Mouse (Mus musculus) CH12.LX (cell line): ENCODE measurements at regions not wholly inside any gene's neighbourhood (a gene's known extent, or its start where the extent isn't known, plus 50 kb on each side); places are given as distances from the start of the nearest gene placed in this dataset.

ENCODE experiments used
- DNase-seq: peaks from one replicate; pipeline ENCODE4 v3.0.0-alpha.2; 2013; ENCODE audit errors: extremely low read depth
- H3K27ac ChIP-seq: 2 replicates; pipeline ENCODE4 v1.5.1; 2012; ENCODE audit warnings: low read depth, mild to moderate bottlenecking, control low read depth, moderate library complexity; ENCODE audit not compliant: insufficient read depth
- H3K27me3 ChIP-seq: replicated peaks from 2 replicates; pipeline ENCODE3; 2012; ENCODE audit warnings: inconsistent platforms
- H3K36me3 ChIP-seq, 2 experiments: replicated peaks in 1 of 2; 2 replicates each; pipeline versions ENCODE3 to v1.6.1; 2012; ENCODE audit warnings: inconsistent platforms in 1 of 2, low read length in 1 of 2, mild to moderate bottlenecking in 1 of 2, mixed read lengths in 1 of 2, moderate library complexity in 1 of 2; ENCODE audit not compliant: control insufficient read depth in 1 of 2, insufficient read depth in 1 of 2
- H3K4me1 ChIP-seq, 2 experiments: 2 replicates each; pipeline ENCODE4 v1.6.1; 2012; ENCODE audit warnings: inconsistent platforms in 1 of 2, moderate library complexity in 1 of 2; ENCODE audit not compliant: insufficient read depth in 2 of 2, control insufficient read depth in 1 of 2
- H3K4me2 ChIP-seq: 2 replicates; pipeline ENCODE4 v1.6.1; 2012; ENCODE audit warnings: low read depth, mild to moderate bottlenecking, control low read depth; ENCODE audit not compliant: poor library complexity, insufficient read depth, severe bottlenecking
- H3K4me3 ChIP-seq, 3 experiments: fragments of 150-350 bp in 1 of 3; sonication (generic) in 1 of 3; replicated peaks in 1 of 3; 2 replicates each; pipeline versions ENCODE3 to v1.5.1; 2011 to 2012; ENCODE audit warnings: low read depth in 2 of 3, low read length in 2 of 3, mild to moderate bottlenecking in 2 of 3, moderate library complexity in 2 of 3, control low read depth in 1 of 3, improper control_type of control experiment in 1 of 3, inconsistent platforms in 1 of 3, mixed read lengths in 1 of 3; ENCODE audit not compliant: poor library complexity in 1 of 3
- H3K79me2 ChIP-seq: replicated peaks from 2 replicates; pipeline ENCODE4 v1.6.1; 2012; ENCODE audit warnings: mild to moderate bottlenecking, moderate library complexity; ENCODE audit not compliant: control insufficient read depth, poor library complexity, insufficient read depth, severe bottlenecking; ENCODE audit errors: extremely low read depth
- H3K9ac ChIP-seq: 2 replicates; pipeline ENCODE4 v1.6.1; 2012; ENCODE audit warnings: low read depth, mild to moderate bottlenecking, control low read depth, moderate library complexity; ENCODE audit not compliant: insufficient read depth
- H3K9me3 ChIP-seq: replicated peaks from 2 replicates; pipeline ENCODE3; 2012; ENCODE audit warnings: low read length, inconsistent platforms, mixed read lengths
- BHLHE40 ChIP-seq: IDR thresholded peaks from 2 replicates; pipeline ENCODE4 v1.6.1; 2011; ENCODE audit warnings: mild to moderate bottlenecking, low read depth, low read length, improper control_type of control experiment
- CHD1 ChIP-seq: IDR thresholded peaks from 2 replicates; pipeline ENCODE4 v1.6.1; 2012; ENCODE audit warnings: low read depth, low read length, improper control_type of control experiment, inconsistent platforms
- CHD2 ChIP-seq: IDR thresholded peaks from 2 replicates; pipeline ENCODE4 v1.6.1; 2011; ENCODE audit warnings: low read length, improper control_type of control experiment
- CTCF ChIP-seq, 2 experiments: IDR thresholded peaks in 1 of 2; conservative IDR thresholded peaks in 1 of 2; 2 replicates each; pipeline ENCODE4 v1.5.1; 2011 to 2012; ENCODE audit warnings: low read depth in 2 of 2, low read length in 2 of 2, improper control_type of control experiment in 1 of 2, inconsistent platforms in 1 of 2, mild to moderate bottlenecking in 1 of 2, moderate library complexity in 1 of 2
- E2F4 ChIP-seq: IDR thresholded peaks from 2 replicates; pipeline ENCODE4 v1.6.1; 2011; ENCODE audit warnings: low read depth, low read length, improper control_type of control experiment; ENCODE audit not compliant: insufficient replicate concordance
- ELF1 ChIP-seq: IDR thresholded peaks from 2 replicates; pipeline ENCODE4 v1.6.1; 2014; ENCODE audit warnings: low read depth, mild to moderate bottlenecking, inconsistent platforms, low read length, improper control_type of control experiment
- EP300 ChIP-seq: IDR thresholded peaks from 2 replicates; pipeline ENCODE4 v1.6.1; 2011; ENCODE audit warnings: low read length, improper control_type of control experiment
- ETS1 ChIP-seq: conservative IDR thresholded peaks from 2 replicates; pipeline ENCODE4 v1.6.1; 2012; ENCODE audit warnings: low read depth, mild to moderate bottlenecking, inconsistent platforms, low read length, improper control_type of control experiment, moderate library complexity
- HCFC1 ChIP-seq: IDR thresholded peaks from 2 replicates; pipeline ENCODE4 v1.6.1; 2012; ENCODE audit warnings: low read depth, mild to moderate bottlenecking, inconsistent platforms, low read length, improper control_type of control experiment
- KAT2A ChIP-seq: IDR thresholded peaks from 2 replicates; pipeline ENCODE4 v1.6.1; 2012; ENCODE audit warnings: low read length, improper control_type of control experiment, inconsistent platforms; ENCODE audit not compliant: insufficient replicate concordance
- MAX ChIP-seq: IDR thresholded peaks from 2 replicates; pipeline ENCODE4 v1.6.1; 2011; ENCODE audit warnings: low read length, improper control_type of control experiment
- MEF2A ChIP-seq: IDR thresholded peaks from 2 replicates; pipeline ENCODE4 v1.6.1; 2014; ENCODE audit warnings: low read depth, mild to moderate bottlenecking, inconsistent platforms, low read length, improper control_type of control experiment, borderline replicate concordance
- MXI1 ChIP-seq: IDR thresholded peaks from 2 replicates; pipeline ENCODE4 v1.6.1; 2011; ENCODE audit warnings: mild to moderate bottlenecking, low read depth, low read length, improper control_type of control experiment
- MYC ChIP-seq: IDR thresholded peaks from 2 replicates; pipeline ENCODE4 v1.6.1; 2011; ENCODE audit warnings: low read depth, mild to moderate bottlenecking, improper control_type of control experiment, low read length
- NELFE ChIP-seq: IDR thresholded peaks from 2 replicates; pipeline ENCODE4 v1.6.1; 2011; ENCODE audit warnings: low read depth, low read length, improper control_type of control experiment
- NRF1 ChIP-seq: IDR thresholded peaks from 2 replicates; pipeline ENCODE4 v1.6.1; 2014; ENCODE audit warnings: low read depth, mild to moderate bottlenecking, inconsistent platforms, low read length, improper control_type of control experiment, moderate library complexity
- POLR2A ChIP-seq: IDR thresholded peaks from 2 replicates; pipeline ENCODE4 v1.6.1; 2011; ENCODE audit warnings: low read depth, mild to moderate bottlenecking, improper control_type of control experiment, low read length
- POLR2AphosphoS2 ChIP-seq: IDR thresholded peaks from 2 replicates; pipeline ENCODE4 v1.6.1; 2011; ENCODE audit warnings: low read depth, low read length, improper control_type of control experiment
- RAD21 ChIP-seq: IDR thresholded peaks from 2 replicates; pipeline ENCODE4 v1.6.1; 2011; ENCODE audit warnings: low read depth, mild to moderate bottlenecking, low read length, improper control_type of control experiment, moderate library complexity
- RCOR1 ChIP-seq: conservative IDR thresholded peaks from 2 replicates; pipeline ENCODE4 v1.6.1; 2012; ENCODE audit warnings: low read depth, mild to moderate bottlenecking, inconsistent platforms, low read length, improper control_type of control experiment
- SIN3A ChIP-seq: IDR thresholded peaks from 2 replicates; pipeline ENCODE4 v1.6.1; 2012; ENCODE audit warnings: low read length, improper control_type of control experiment, inconsistent platforms
- TBP ChIP-seq: conservative IDR thresholded peaks from 2 replicates; pipeline ENCODE4 v1.6.1; 2011; ENCODE audit warnings: low read depth, low read length, improper control_type of control experiment
- USF1 ChIP-seq: IDR thresholded peaks from 2 replicates; pipeline ENCODE4 v1.6.1; 2014; ENCODE audit warnings: low read depth, mild to moderate bottlenecking, inconsistent platforms, low read length, improper control_type of control experiment
- ZMIZ1 ChIP-seq: IDR thresholded peaks from 2 replicates; pipeline ENCODE4 v1.6.1; 2012; ENCODE audit warnings: low read depth, mild to moderate bottlenecking, inconsistent platforms, low read length, improper control_type of control experiment
- ZNF384 ChIP-seq: IDR thresholded peaks from 2 replicates; pipeline ENCODE4 v1.6.1; 2012; ENCODE audit warnings: low read depth, low read length, improper control_type of control experiment, inconsistent platforms
- dilution Hi-C: fragments of 300-500 bp; cut with MboI; formaldehyde crosslinking; loops from 2 replicates; pipeline ENCODE4 v1.14.3; 2020; ENCODE audit warnings: low sequenced_read_pairs; ENCODE audit not compliant: extremely low pct_unique_long_range_greater_than_20kb, extremely low pct_ligation_motif_present
- in situ Hi-C: fragments of 300-500 bp; cut with MboI; formaldehyde crosslinking; loops from 3 replicates; pipeline ENCODE4 v1.14.3; 2019; ENCODE audit warnings: low sequenced_read_pairs, low pct_ligation_motif_present, low pct_unique_long_range_greater_than_20kb, mixed read lengths

DNA sequence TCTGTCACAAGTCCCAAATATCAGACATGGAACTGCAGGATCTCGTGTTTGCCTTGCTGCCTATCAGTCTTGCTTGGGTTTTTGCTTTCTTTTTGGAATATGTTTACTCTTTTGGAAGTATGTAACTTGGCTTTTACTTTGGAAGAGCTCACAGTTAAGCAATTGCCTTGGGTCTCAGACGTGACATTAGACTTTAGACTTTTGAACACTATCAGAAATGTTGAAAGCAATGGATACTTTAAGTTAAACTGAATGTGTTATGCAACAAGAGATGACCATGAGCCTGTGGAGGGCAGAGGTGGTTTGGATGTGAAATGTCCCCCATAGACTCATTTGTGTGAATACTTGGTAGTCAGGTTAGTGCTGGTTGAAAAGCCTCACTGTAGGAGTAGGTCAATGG is 354.3 kb downstream of the Psat1 start:
- dilution Hi-C loops (no loop called here), in situ Hi-C loops (no loop called here)
- H3K4me2 ChIP-seq: no peak overlapping the region
- no peak for DNase-seq
- no peaks in the 10 kb centered on the region for H3K4me1 ChIP-seq
- no peaks in the 10 kb centered on the region for H3K79me2 ChIP-seq
- no peaks in the 10 kb centered on the region for H3K36me3 ChIP-seq
- no peak overlapping the region for H3K9ac ChIP-seq
- H3K9me3 ChIP-seq: no peaks in the 10 kb centered on the region
- no peak overlapping the region for H3K4me3 ChIP-seq
- no peak overlapping the region for H3K27ac ChIP-seq
- H3K27me3 ChIP-seq: no peaks in the 10 kb centered on the region
- no peak for TF ChIP-seq RAD21
- no peak for TF ChIP-seq POLR2AphosphoS2
- TF ChIP-seq HCFC1: no peak
- no peak for TF ChIP-seq KAT2A
- TF ChIP-seq ZMIZ1: no peak
- no peak for TF ChIP-seq CHD2
- no peak for TF ChIP-seq CHD1
- no peak for TF ChIP-seq SIN3A
- TF ChIP-seq MAX: no peak
- no peak for TF ChIP-seq POLR2A
- no peak for TF ChIP-seq MYC
- no peak for TF ChIP-seq RCOR1
- no peak for TF ChIP-seq CTCF (conservative IDR thresholded peaks at IDR 0.05 in 1 of 2, IDR thresholded peaks at IDR 0.05 in 1 of 2; ENCODE audit: low read depth in 2 of 2, low read length in 2 of 2)
- TF ChIP-seq NELFE: no peak
- no peak for TF ChIP-seq ELF1
- TF ChIP-seq ETS1: no peak
- no peak for TF ChIP-seq NRF1
- TF ChIP-seq ZNF384: no peak
- TF ChIP-seq BHLHE40: no peak

DNA sequence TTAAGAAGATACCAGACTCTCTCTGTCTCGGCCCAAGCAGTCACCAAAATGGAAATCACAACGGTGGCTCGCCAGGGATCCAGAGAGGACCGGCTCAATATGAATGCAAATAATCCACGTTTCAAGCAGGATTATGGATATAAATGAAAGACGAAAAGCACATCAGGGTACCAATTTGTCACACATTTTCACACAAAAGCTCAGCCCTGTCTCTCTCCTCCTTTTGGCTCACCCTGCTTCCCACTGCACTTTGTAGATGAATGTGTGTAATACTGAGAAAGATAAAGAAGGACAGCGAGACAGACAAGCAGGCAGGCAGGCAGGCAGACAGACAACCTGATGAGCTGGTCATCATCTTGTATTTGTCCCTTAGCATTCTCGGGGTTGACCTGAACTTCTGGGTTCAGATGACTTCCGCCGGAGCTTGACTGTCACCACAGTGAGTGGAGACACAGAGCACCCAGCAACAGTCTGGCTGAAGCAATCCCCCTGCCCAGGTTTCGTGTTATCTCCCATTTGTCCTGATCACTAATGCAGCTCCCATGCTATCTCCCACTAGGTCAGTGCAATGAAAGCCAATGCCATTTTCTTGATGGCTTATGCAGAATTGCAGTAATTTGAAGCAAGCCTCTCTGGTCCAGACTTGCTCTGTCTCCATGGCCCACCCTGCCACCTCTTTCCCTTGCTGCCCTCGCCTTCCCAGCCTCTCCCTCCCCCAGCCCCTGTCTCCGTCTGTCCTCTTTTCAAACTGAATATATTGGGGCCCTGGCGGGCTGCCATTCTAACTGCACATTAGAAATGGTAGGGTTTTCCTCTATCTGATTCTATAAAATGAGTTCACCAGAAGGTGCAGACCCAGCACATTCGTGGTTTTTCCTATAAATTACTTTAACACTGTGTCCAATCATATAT is 363.1 kb downstream of the Psat1 start:
- DNase-seq: no peak
- Histone ChIP-seq H3K9ac (no peak overlapping the region), H3K9me3 (no peaks in the 10 kb centered on the region), H3K4me1 (no peaks in the 10 kb centered on the region), H3K27ac (no peak overlapping the region), H3K4me2 (no peak overlapping the region), H3K4me3 (no peak overlapping the region), H3K36me3 (no peaks in the 10 kb centered on the region), H3K79me2 (no peaks in the 10 kb centered on the region), H3K27me3 (no peaks in the 10 kb centered on the region)
- dilution Hi-C loops: no loop called here
- TF ChIP-seq KAT2A (no peak), MXI1 (no peak), USF1 (no peak), NELFE (no peak), SIN3A (no peak), E2F4 (no peak), TBP (no peak), POLR2A (no peak), MEF2A (no peak), BHLHE40 (no peak), ZMIZ1 (no peak), NRF1 (no peak), MAX (no peak), EP300 (no peak), CHD2 (no peak), POLR2AphosphoS2 (no peak), CTCF (conservative IDR thresholded peaks at IDR 0.05 in 1 of 2, IDR thresholded peaks at IDR 0.05 in 1 of 2; ENCODE audit: low read depth in 2 of 2, low read length in 2 of 2) (no peak)
- in situ Hi-C loops: no loop called here
